Mouse (Mus musculus) layer of hippocampus, adult 2 months (tissue): ENCODE data around the gene Galp. TPM values are rescaled to one million over a fixed set of nuclear protein-coding genes. Genes with fewer than 3 reads are reported as not detected.
"Not testable (repeated sequence)": the region's sequence is repeated elsewhere in the genome, so short reads cannot be mapped to it uniquely, and the experiment has no call there.

Experiments used
- DNase-seq, 2 experiments: peaks; one replicate each; pipeline ENCODE4 v3.0.0; 2022; ENCODE audit warnings: low spot score in 2 of 2
- H3K27ac ChIP-seq: fragments of 200-600 bp; 2 replicates; pipeline ENCODE4 v1.8.1; 2022
- H3K4me3 ChIP-seq: fragments of 200-600 bp; 2 replicates; pipeline ENCODE4 v1.8.1; 2022; ENCODE audit warnings: mild to moderate bottlenecking
- CTCF ChIP-seq: fragments of 200-600 bp; conservative IDR thresholded peaks from 2 replicates; pipeline ENCODE4 v1.8.1; 2022; ENCODE audit warnings: antibody characterized with exemption, mild to moderate bottlenecking, moderate library complexity
- total RNA-seq, 2 experiments: library from RNA; stranded (reverse); gene quantifications; 2 replicates each; pipeline ENCODE4 v1.2.3; 2021

Gene Galp
- total RNA-seq, 2 experiments from 2014 or later: not detected

DNA sequence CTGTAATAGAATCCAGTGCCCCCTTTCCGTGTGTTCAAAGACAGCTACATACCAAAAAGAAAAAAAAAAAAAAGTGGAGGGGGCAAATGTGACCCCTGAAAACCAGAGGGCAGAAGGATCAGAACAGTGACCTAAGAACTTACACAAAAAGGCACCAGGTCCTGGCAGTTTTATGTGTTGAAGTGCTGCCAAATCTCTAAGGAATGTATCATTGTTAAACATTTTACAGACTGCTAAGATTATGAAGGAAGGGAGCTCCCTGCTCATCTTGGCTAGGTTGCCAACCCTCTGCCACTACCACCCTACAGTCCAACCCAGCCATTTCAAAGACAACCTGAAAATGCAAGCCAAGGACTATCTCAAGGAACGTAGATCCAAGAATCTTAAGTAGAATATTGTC is 10.7 kb upstream of the Galp start:
- DNase-seq: no peak
- no peak overlapping the region for H3K4me3 ChIP-seq
- H3K27ac ChIP-seq: no peak overlapping the region
- no peak for TF ChIP-seq CTCF

DNA sequence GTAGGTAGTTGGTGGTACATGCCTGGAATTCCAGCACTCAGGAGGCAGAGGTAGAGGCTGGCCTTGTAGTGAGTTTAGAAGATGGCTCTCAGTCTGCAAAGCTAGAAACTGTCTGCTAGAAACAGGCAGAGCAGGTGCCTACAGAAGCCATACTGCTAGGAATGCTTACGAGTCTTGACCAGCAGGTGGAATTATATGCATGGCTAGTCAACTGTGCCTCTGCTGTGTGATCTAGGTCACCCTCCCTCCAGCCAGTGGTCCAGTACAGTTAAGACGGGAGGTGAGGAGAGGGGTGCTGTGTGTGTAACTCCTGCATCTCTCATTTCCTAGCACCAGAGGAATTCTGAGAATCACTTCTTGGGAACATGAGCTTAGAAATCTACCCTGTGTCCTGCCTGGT is 10.1 kb upstream of the Galp start:
- no peak overlapping the region for H3K4me3 ChIP-seq
- no peak for DNase-seq
- H3K27ac ChIP-seq: no peak overlapping the region
- no peak for TF ChIP-seq CTCF

DNA sequence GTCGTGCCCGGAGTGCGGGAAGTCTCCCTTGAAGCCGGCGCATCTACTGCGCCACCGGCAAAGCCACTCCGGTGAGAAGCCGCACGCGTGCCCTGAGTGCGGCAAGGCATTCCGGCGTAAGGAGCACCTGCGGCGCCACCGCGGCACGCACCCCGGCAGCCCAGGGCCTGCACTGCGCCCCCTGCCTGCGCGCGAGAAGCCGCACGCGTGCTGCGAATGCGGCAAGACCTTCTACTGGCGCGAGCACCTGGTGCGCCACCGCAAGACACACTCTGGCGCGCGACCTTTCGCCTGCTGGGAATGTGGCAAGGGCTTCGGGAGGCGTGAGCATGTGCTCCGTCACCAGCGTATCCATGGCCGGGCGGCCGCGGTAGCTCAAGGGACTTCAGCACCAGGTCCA is 7.3 kb upstream of the Galp start:
- Histone ChIP-seq H3K4me3 (no peak overlapping the region), H3K27ac (no peak overlapping the region)
- no peak for DNase-seq
- TF ChIP-seq CTCF: peak; percentile 43

DNA sequence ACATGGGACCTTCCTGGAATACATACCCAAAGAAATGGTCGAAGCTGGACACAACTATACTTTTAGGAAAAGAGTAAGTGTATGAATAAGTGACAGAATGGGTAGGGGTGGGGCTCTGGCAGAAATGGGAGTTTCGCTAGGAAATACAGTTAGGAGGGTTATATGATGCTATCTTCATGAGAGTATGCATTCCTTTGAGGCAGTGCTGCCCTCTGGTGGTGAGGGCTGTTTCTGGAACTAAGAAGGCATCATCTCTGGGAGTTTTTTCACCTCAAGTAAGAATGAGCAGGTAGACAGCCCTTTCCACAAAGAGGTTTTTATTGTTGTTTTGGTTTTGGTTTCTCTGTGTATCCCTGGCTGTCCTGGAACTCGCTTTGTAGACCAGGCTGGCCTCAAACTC is 5.5 kb upstream of the Galp start:
- peak; percentile 70 to 87 for DNase-seq
- no peak overlapping the region for H3K4me3 ChIP-seq
- no peak overlapping the region for H3K27ac ChIP-seq
- peak; percentile 88 for TF ChIP-seq CTCF

DNA sequence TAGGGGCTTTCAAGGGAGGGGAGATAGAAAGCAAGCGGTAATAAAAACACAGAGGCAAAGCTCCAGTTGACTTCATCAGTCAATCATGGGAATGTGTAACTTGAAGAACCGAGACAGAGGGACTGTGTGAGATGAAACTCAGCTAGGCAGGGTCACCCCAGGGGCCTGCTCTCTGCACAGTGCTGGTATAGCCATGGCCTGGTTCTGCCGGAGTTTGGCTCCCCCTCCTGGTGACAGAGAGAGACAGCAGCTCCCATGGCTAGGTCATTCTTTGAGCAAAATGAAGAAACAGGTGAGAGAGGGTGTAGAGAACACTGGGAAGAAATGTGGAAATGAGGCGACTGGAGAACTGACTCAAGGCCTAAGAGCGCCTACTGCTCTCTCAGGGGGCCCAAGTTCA is 2.8 kb upstream of the Galp start:
- peak; percentile 47 to 67 for DNase-seq
- peak; percentile 93 for TF ChIP-seq CTCF
- no peak overlapping the region for H3K4me3 ChIP-seq
- no peak overlapping the region for H3K27ac ChIP-seq

DNA sequence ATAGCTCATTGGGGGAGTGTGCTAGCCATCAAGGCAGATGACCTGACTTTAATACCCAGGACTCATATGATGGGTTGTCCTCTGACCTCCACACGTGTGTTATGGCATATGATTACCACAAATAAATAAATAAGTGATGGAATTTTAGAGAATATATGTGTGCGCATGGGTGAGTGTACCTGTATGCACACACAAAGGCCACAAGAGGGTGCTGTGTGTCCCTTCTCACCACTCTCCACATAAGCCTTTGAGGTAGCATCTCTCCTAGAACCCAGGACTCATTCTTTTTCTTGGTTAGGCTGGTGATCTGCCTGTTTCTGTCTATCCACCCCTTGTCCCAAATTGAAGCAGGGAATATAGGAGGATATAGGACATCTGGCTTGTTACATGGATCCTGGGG is 1.1 kb upstream of the Galp start:
- Histone ChIP-seq H3K4me3 (no peak overlapping the region), H3K27ac (no peak overlapping the region)
- TF ChIP-seq CTCF: peak; percentile 52
- DNase-seq: no peak

DNA sequence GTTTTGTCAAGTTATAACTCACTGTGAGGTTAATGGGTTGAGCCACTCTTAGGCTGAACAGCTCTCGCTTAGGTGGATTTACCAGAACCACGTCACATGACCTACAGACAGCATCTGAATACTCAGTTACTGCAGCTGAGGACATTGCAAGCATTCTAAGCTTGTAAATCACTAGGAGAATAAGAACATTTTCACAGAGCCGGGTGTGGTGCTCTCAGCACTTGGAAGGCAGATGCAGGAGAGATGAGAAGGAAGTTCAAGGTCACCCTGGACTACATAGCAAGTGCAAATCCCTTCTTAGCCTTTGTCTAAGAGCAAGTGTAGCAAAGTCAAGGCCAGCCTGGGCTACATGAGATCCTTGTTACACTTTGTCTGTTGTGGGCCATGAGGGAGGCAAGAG is 7.3 kb downstream of the Galp start:
- no peak for DNase-seq
- Histone ChIP-seq H3K27ac (no peak overlapping the region), H3K4me3 (no peak overlapping the region)
- no peak for TF ChIP-seq CTCF

DNA sequence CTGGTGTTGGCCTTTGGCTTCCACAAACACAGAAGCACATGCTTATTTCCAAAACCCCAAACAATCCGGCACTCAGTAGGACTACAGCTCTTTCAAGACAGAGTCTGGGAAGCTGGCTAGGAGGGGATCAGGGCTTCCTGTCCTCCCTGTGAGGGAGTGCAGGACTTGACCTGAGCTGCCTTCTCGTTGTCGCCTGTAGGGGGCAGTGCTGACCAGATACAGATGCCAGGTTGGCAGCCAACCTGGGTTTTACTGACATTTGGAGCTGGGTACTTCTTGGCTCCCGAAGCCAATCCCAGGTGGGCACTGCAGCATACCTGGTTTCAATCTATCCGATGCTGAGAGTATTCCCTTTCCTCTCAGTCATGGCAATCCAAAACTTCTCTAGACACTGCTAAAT is 16.3 kb downstream of the Galp start:
- H3K27ac ChIP-seq: no peak overlapping the region
- peak; percentile 77 for TF ChIP-seq CTCF
- no peak overlapping the region for H3K4me3 ChIP-seq
- DNase-seq: peak in 1 of 2 experiments; percentile 36

DNA sequence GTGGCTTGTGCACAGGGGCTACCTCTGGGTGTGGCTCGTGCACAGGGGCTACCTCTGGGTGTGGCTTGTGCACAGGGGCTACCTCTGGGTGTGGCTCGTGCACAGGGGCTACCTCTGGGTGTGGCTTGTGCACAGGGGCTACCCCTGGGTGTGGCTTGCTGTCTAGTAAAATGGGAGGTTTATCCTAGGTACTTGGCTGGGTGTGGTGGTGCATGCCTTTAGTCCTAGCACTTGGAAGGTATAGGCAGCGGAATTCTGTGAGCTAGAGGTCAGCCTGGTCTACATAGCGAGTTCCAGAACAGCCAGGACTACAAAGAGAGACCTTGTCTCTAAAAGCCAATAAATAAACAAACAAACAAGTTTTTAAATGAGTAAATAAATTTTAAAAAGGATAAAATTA is 17.8 kb downstream of the Galp start:
- H3K27ac ChIP-seq, H3K4me3 ChIP-seq, DNase-seq: not testable (repeated sequence)

DNA sequence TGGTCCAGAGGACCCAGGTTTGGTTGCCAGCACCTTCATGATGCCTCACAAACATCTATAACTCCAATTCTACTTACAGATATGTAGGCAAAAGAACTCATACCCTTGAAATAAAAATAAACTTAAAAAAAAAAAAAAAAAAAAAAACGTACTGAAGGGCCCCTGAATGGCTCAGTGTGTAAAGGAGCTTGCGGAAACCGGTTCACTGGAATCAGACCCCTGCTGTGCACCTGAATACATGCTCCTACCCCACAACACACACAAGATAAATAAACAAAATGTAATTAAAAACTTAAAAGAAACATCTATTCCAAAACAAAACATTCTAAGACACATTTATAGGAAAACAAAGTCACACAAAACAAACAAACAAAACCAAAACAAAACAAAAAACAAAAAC is 23.3 kb downstream of the Galp start:
- Histone ChIP-seq H3K4me3 (no peak overlapping the region), H3K27ac (no peak overlapping the region)
- TF ChIP-seq CTCF: no peak
- DNase-seq: no peak

DNA sequence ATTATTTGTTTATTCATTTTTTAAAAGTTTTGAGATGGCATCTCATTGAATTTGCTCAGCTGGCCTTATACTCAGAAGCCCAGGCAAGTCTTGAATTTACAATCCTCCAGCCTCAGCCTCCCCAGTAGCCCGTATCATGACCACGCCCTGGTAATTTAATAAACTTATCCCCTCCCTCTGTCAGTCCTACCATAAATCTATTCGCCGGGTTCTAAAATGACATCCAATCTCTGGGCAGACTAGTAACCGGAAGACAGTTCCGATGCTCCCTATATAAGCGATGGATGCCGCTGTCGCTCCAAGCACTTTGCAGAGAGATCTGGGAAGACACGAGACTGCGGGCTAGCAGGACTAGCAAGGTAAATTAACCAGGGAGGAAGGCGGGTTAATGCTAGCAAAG is 25.1 kb downstream of the Galp start, which contains the start of gene Zscan5b:
Zscan5b (plus strand) TSS at position 301 of the 400 bp plus-strand sequence.
- Histone ChIP-seq H3K27ac (no peak within 1 kb of the TSS), H3K4me3 (no peak within 1 kb of the TSS)
- no peak for TF ChIP-seq CTCF
- DNase-seq: no peak

DNA sequence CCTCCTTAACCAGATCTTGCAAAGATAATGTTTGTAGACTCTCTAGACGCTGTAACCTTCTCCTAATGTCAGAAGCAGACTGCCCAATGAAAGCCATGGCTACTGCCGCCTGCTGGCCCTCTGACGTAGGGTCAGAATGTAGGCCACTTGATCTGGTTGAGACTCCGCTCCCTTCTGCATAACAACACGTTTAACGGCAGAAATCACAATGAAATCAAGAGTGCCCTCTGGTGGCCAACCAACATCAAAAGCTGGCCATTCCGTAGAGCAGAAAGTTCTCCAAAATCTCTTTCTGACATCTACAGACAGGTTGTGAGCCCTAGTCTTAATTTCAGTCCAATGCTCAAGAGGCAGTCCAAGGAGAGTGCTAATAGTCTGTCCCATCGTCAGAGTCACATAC is 31.6 kb downstream of the Galp start:
- DNase-seq: peak; percentile 10 to 19
- peak; percentile 70 for TF ChIP-seq CTCF
- H3K27ac ChIP-seq, H3K4me3 ChIP-seq: not testable (repeated sequence)

DNA sequence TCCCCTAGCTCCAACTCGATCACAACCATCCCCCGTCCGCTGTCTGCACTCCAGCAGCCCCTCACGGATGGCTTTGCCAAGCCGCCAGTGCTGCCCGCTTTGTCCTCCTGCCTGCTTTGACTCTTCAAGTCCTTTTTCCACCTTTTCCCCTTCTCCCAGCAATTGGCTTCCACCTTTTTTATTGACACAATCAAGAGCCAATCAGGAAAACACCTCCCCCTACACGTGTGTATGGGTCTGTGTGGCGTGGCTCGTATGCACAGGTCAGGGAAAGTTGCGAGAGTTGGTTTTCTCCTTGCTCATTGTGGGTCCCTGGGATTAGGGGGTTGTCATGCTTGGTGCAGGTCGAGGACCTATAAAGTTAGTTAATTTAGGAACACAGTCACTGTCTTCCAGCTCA is 42.9 kb downstream of the Galp start:
- DNase-seq: no peak

DNA sequence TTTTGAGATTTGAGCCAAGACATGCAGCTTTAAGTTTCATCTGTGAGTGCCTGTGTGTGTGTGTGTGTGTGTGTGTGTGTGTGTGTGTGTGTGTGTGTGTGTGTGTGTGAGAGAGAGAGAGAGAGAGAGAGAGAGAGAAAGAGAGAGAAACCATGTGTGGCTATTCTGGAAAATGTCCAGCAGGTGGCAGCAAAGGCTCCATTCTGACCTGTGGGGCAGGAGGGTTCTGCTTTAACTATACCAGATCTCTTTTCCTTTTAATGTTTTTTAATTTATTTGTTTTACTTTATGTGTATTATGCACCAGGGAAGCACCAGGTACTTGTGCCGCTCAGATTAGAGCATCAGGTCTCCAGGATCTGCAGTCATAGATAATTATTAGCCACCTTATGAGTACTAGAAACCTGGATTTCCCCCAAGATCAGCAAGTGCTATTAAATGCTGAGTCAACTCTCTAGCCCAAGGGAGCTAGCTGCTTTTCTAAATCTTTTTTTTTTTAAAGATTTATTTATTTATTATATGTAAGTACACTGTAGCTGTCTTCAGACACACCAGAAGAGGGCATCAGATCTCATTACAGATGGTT is 44.0 kb downstream of the Galp start:
- peak; percentile 8 to 42 for DNase-seq
- H3K27ac ChIP-seq, H3K4me3 ChIP-seq: not testable (repeated sequence)
- TF ChIP-seq CTCF: peak; percentile 69

More for the DNA sequence above, 42.9 kb downstream of the Galp start:
- Histone ChIP-seq H3K4me3 (no peak overlapping the region; the same call in 1 of the 2 replicates), H3K27ac (no peak overlapping the region)
- no peak for TF ChIP-seq CTCF
